Mouse (Mus musculus): ENCODE data around the gene BC035044. TPM values are rescaled to one million over a fixed set of nuclear protein-coding genes. Genes with fewer than 3 reads are reported as not detected.
"Not testable (repeated sequence)": the region's sequence is repeated elsewhere in the genome, so short reads cannot be mapped to it uniquely, and the experiment has no call there.

BC035044 gene
- total RNA-seq (2021), result 1 to 10 TPM; 1.6 to 1.7 TPM
- long read RNA-seq, partial matches to known transcripts, result 1 of 1 reads
- long read RNA-seq, other reads (novel, unspliced or antisense), result 0 of 1 reads

- DNase-seq (ENCODE audit: low spot score in 2 of 2), result no peak
Observed at GRCm38 (mm10) chr6:128890948-128891355, at the start of gene BC035044. BC035044 (minus strand) TSS chr6:128891126.

- not testable (repeated sequence) for DNase-seq (ENCODE audit: low spot score in 2 of 2)
Observed at GRCm38 (mm10) chr6:128935889-128936665, 45.2 kb upstream of the BC035044 start.

GRCm38 (mm10) chr6:128934081-128934480 is 43.2 kb upstream of the BC035044 start, which contains the start of gene Clec2g:
Clec2g (plus strand) TSS chr6:128934381.
- not testable (repeated sequence) for DNase-seq (ENCODE audit: low spot score in 2 of 2)

DNA sequence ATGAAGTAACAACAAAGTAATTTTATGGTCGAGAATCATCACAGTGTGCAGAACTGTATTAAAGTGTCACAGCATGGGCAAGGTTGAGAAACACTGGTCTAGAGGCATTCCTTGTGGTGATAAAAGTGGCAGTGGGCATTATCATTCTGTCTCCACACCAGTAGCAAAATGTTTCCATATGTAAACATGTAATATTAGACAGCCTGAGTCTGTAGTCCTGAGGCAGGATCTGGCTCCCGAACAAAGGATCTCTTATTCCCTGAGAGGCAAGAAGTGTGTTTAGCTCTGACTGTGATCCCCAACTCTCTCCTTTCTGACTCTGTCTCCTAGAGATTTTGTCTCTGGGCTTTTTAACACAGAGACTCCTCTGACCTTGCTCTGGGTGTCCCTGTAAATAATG is 42.1 kb upstream of the BC035044 start:
- no peak for DNase-seq (ENCODE audit: low spot score in 2 of 2)

DNA sequence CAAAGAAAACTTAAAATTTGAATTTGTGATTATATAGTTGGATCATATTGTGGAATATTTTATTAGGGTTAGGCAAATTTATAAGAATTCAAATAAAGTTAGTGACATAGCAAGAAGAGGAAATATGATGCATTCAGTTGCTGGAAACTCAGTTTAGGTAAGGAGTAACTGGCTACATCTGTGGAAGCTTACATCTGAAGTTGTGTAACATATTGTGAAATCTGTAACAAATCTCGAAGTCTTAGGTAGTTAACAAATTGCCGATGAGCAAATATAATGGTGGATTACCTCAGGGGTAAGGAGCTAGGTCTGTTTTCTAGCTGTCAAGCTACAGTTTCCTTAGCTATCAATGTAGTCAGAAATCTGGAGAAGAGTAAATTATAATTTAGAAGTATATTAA is 26.4 kb upstream of the BC035044 start:
- DNase-seq (ENCODE audit: low spot score in 2 of 2), result no peak

- DNase-seq (ENCODE audit: low spot score in 2 of 2), result no peak
Observed at GRCm38 (mm10) chr6:128913598-128914254, 22.8 kb upstream of the BC035044 start.

GRCm38 (mm10) chr6:128900796-128901552 is 10.0 kb upstream of the BC035044 start:
- not testable (repeated sequence) for DNase-seq (ENCODE audit: low spot score in 2 of 2)

DNA sequence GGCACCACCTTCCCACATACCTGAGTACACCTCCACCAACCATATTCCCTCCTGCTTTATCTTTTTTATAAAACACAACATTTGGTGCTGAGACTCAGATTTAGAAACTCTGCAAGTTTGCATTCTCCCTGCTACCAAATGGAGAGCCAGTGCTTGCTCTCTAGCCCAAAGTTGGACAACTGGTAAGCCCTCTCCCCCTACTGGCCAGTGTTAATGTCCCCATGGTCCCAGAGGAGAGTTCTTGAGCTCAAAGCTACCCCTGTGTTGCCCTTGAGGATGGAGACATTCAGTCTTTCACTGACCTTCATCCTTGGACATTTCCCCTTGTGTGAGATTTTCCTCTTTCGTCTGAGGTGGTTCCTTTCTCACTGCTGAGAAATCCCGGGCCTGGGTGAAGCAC is 9.1 kb upstream of the BC035044 start:
- no peak for DNase-seq (ENCODE audit: low spot score in 2 of 2)

DNA sequence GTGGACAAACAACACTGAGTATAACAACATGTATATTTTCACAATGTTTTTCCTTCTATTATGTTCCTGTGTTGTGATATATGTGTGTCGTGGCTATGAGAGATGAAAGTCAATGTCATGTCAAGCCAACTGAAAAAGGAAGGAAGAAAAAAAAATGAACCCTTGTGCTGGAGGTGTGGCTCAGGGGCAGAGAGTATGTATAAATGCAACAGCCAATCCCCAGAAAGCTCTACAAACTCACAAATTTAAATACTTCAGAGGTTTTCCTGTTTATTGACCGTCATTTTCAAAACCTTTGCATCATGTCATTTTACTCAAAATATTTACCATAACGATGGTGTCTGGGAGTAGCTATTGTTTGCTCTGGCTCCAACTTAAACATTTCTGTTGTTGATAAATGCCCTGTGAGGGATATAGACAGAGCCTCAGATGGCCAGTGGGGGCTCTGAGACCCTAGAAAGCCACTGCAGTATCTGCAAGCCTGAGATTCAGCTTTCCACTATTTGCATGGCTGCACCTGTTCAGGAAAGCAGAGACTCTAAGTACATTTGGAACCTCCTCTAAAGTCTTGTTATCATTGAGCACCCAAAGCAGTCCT is 4.6 kb upstream of the BC035044 start:
- no peak for DNase-seq (ENCODE audit: low spot score in 2 of 2)

- no peak for DNase-seq (ENCODE audit: low spot score in 2 of 2)
Observed at GRCm38 (mm10) chr6:128888834-128889233, 2.1 kb downstream of the BC035044 start.

DNA sequence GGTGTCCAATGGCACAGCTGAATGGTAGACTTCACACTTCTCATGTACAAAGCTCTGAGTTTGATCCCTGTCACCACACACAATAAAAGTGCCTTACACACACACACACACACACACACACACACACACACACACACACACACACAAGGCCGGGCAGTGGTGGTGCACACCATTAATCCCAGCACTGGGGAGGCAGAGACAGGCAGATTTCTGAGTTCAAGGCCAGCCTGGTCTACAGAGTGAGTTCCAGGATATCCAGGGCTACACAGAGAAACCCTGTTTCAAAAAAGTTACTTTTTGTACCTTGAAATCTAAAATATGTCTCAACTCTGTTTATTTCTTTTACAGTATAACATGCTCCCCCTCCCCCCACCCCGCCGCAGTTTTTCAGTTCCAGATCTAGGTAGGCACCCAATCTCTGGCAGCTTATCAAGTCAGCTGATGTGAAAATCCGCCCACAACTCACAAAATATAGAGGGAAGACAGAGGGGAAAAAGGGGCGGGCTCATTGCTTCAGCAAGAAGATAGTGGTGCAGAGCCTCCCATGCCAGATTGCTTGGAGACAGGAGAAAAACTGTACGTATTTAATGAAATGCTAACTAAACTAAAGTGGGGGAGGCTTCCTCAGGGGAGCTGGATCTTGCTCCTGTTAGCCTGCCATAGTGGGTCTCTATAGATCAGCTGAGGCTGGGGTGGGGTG is 3.7 kb downstream of the BC035044 start, which contains the start of gene Clec2i:
Gene Clec2i (plus strand): TSS at position 498 of the 700 bp plus-strand sequence.
- not testable (repeated sequence) for DNase-seq (ENCODE audit: low spot score in 2 of 2)

DNA sequence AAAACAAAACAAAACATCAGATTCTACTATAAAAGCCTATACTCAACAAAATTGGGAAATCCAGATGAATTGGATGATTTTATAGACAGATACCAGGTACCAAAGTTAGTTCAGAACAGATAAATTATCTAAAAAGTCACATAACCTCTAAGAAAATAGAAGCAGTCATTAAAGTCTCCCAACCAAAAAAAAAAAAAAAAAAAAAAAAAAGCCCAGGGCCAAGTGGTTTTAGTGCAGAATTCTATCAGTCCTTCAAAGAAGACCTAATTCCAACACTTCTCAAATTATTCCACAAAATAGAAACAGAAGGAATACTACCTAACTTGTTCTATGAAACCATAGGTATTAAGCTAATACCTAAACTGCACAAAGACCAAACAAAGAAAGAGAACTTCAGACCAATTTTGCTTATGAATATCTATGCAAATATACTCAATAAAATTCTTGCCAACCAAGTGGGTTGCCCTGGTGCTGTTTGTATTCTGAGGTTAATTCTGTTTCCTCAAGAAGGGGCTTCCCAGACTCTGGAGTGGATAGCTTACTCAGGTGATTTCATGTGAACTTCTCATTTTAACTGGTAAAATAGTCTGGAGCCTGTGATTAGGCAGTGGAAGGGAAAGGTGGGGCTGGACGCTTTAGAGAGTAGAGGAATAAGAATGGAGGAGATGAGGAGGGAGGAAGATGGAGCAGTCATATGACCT is 18.9 kb downstream of the BC035044 start:
- DNase-seq (ENCODE audit: low spot score in 2 of 2), result no peak

DNA sequence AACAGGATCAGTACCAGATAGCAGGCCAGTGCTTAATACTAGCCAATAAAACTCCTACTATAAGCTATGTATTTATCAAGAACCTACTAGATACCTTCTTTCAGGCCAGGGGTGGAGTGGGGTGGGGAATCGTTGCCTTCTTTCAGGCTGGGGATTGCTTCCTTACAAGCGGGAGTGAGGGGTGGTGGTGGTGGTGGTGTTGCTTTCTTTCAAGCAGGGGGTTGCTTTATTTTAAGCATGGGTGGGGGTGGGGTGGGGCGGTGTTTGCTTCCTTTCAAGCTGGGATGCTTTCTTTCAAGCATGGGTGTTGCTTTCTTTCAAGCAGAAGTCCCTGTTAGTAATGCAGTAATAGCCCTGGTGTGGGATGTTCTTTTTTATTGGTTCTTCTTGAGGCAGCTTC is 22.1 kb downstream of the BC035044 start:
- DNase-seq (ENCODE audit: low spot score in 2 of 2), result no peak

DNA sequence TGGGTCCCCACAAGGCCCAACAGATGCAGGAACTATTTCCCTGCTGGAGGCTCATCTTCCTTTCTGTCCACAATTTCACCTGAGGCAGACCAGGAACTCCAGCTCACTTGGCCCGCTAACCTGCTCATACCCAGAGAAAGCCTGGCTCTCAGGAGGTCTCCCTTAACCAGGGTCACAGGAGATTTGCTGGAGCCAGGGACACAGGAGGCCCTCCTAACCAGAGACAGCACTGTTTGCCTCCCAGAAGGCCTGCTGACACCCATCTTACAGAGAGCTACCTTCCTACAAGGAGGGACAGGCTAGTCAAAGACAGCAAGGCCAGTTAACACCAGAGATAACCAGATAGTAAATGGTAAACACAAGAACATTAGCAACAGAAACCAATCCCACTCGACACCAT is 33.0 kb downstream of the BC035044 start:
- DNase-seq (ENCODE audit: low spot score in 2 of 2), result no peak

- peak; percentile 55 to 65 for DNase-seq (ENCODE audit: low spot score in 2 of 2)
Observed at GRCm38 (mm10) chr6:128856250-128856649, 34.7 kb downstream of the BC035044 start.

DNA sequence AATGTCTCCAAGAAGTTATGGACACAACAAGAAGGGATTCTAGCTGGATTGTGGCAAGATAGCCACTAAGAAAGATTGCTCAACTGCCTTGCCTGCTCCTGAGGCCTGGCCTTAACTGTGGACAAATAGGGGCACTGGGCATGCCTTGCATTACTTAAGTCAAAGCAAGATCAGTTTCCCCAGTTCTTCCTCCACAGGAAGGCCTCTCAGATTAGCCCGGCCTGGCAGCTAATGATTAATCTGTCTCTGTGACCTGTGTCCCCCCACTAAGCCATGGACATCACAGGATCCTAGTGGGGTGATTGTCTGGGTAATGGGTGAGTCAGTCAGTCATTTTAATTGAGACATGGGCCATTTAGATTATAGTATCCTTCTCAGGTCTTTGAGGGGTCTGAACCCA is 35.4 kb downstream of the BC035044 start:
- DNase-seq (ENCODE audit: low spot score in 2 of 2), result no peak

- DNase-seq (ENCODE audit: low spot score in 2 of 2), result no peak
Observed at GRCm38 (mm10) chr6:128854895-128855294, 36.0 kb downstream of the BC035044 start.

GRCm38 (mm10) chr6:128854024-128854820 is 36.7 kb downstream of the BC035044 start:
- DNase-seq (ENCODE audit: low spot score in 2 of 2), result peak; percentile 73 to 75

DNA sequence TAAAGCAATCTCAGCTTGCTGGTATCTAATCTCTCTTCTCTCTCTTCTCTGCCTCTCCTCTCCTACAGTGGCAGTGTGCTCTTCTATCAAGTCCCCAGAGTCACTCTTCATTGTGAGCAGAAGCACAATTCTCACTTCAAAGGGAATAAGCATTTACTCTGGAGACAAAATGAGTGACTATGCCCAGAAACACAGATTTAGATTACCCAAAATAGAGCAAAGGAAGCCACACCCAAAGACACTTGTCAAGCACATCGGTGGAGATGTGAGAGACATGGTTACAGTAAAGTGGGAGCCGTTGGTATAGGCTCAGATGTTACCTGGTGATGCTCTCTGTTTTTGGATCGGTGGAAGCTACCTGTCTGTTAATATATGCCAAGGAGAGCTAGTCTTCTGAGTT is 38.2 kb downstream of the BC035044 start:
- DNase-seq (ENCODE audit: low spot score in 2 of 2), result no peak
